Mouse (Mus musculus): ENCODE data around the gene Olfr390.

Olfr390 gene

DNA sequence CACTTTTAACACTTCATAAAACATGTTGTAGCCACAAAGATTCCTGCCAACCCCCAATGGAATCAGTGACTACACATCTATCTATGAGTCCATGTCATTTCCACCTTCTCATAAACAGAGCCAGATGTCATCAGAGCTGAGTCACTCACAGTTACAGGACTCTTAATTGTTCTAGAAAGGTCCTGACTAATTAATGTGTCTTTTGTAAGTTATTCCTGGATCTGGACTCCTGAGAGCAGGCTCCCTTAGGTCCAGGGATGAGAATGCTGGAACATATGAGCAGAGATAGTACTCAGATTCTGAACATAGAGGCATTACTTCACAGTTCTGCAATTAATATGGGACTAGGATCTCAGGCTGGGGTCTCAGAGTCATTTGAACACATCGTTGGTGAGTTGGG, at the start of gene Olfr390:
Olfr390 (plus strand) TSS at position 301 of the 400 bp plus-strand sequence.
- DNase-seq, result no peak

DNA sequence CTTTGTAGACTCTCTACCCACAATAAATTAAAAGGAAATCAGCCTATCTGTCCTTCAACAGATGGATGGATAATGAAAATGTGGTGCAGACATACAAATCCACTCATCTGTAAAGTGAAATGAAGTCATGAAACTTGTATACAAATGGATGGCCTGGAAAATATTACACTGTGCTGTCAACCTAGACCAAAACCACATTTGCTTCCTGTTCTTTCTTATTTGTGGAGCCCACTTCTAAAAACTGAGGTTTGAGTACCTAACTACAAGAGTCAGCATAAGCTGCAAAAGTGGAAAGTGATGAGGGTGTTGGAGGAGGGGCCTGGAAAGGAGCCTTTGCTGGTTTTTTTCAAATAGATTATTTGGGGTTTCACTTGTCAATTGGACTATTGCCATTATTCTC, 23.6 kb upstream of the Olfr390 start:
- DNase-seq, result no peak

DNA sequence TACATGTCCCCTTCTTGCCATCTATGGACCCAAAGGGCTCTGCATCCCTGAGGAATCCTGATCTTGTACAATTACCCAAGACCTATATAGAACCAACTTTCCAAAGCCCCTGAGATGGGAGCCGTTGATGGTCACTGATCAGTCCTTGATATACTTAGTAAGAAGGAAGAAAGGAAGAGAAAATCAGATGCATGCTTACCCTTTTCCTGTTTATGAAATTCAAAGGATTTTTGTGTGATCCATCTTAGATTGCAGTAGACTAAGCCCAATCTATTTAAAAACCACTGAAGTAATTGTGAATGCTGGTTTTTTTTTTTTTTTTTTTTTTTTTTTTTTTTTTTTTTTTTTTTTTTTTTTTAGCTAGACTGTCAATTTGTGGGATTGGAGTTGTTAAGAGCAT, 2.2 kb upstream of the Olfr390 start, which contains the start of gene Olfr389:
Olfr389 (minus strand) TSS at position 101 of the 400 bp plus-strand sequence.
- DNase-seq, result no peak

DNA sequence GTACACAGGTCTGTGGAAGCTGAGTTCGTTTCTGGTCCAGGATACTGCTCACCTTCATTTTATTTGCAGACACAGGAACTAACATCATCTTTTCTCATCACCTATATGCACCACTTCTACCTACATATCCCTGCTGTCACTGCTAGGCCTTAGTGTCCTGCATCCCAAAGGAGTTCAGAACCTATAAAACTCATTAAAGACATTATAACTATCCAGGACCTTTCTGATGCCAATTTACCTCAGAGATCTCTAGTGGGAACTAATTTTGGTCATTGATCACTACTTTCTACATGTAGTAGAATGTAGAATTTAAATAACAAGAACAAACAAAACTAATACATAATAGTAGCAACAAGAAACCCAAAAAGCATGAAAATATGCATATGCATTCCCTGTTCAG, 20.2 kb downstream of the Olfr390 start, which contains the start of gene Olfr391-ps:
Olfr391-ps (minus strand) TSS at position 101 of the 400 bp plus-strand sequence.
- DNase-seq, result no peak

DNA sequence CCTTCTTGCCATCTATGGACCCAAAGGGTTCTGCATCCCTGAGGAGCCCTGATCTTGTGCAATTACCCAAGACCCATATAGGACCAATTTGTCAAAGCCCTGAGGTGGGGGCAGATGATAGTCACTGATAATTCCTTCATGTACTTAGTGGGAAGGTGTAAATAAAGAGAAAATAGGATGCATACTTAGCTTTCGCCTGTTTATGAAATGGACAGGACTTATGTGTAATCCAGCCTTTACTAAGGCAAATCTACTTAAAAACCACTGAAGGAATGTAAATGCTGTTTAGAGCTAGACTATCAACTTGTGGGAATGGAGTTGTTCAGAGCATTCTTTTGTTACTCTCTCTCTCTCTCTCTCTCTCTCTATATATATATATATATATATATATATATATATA, 34.2 kb downstream of the Olfr390 start, which contains the start of gene Olfr392:
Olfr392 (minus strand) TSS at position 101 of the 400 bp plus-strand sequence.
- no peak for DNase-seq
